Comparison of ENCODE assay signal across 10 mouse cellular contexts in the genomic region with DNA sequence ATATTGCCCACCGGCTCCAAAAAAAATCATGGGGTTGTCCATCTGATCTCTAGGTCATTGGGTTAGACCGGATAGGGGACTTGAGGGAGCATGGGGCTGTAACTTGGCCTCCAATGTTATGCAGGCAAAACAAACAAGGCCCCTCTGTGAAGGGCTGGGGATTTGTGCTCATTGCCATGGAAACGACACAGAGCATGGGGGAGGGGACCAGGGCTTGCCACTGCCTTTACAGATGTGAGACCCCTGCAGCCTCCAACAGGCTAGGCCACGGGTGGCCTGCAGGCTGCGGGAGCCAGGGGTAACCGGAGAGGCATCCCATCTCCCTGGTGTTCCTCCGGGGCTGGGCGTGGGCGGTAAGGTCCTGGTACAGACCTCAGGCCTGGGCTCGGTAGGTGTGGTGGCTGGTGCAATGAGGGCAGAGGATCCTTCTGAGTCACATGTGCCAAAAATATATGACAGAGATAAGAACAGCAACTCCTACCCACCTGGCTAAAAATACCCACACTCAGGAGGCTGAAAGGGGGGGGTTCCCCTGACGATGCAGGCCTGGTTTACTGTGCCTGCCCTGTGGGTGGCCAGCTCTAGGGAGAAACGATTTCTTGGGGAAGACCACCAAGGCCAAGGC. TPM values are rescaled to one million over a fixed set of nuclear protein-coding genes. Genes with fewer than 3 reads are reported as not detected.
A peak's percentile ranks its signal among the peaks of the same experiment; 100 is the strongest.
DNase-seq lines count a peak whose midpoint lies in the region; ATAC-seq and TF ChIP-seq lines count a peak whose summit lies in the region.
"Had no signal": no experiment of that assay in that cellular context is flagged by ENCODE, and none has a peak within 500 bp of the region (broad histone marks: within the 10 kb centered on the region; RNA-seq: fewer than 3 reads in every experiment).

No protein-coding gene starts in this region.

- H3K4me3 ChIP-seq in forebrain, embryonic 13.5 days = no peak overlapping the region
- H3K4me3 ChIP-seq in hindbrain, embryonic 12.5 days = no peak overlapping the region
- H3K4me3 ChIP-seq in midbrain, embryonic 13.5 days (replicated peaks) = no peak overlapping the region
- H3K4me3 ChIP-seq: stomach, embryonic 15.5 days had no signal

- H3K9me3 ChIP-seq in forebrain, embryonic 13.5 days (replicated peaks) = no peaks in the 10 kb centered on the region
- H3K9me3 ChIP-seq in hindbrain, embryonic 12.5 days (replicated peaks) = no peaks in the 10 kb centered on the region
- H3K9me3 ChIP-seq in midbrain, embryonic 13.5 days = no peaks in the 10 kb centered on the region
- H3K9me3 ChIP-seq: stomach, embryonic 15.5 days had no signal

- H3K9ac ChIP-seq in forebrain, embryonic 13.5 days = peak overlapping the region; percentile 21; the same call in 1 of the 2 replicates
- H3K9ac ChIP-seq in hindbrain, embryonic 12.5 days = peak overlapping the region; percentile 32; the same call in 1 of the 2 replicates
- no peak overlapping the region; the same call in 1 of the 2 replicates for H3K9ac ChIP-seq in midbrain, embryonic 13.5 days (replicated peaks)
- H3K9ac ChIP-seq: stomach, embryonic 15.5 days had no signal

- 4% methylated on average over 12 of the region's 12 CpGs for WGBS in forebrain, embryonic 13.5 days
- WGBS in hindbrain, embryonic 12.5 days = 2% methylated on average over 12 of the region's 12 CpGs
- WGBS in midbrain, embryonic 13.5 days = 7% methylated on average over 12 of the region's 12 CpGs

- no peaks in the 10 kb centered on the region for H3K36me3 ChIP-seq in forebrain, embryonic 13.5 days (ENCODE audit: poor library complexity, severe bottlenecking)
- H3K36me3 ChIP-seq in hindbrain, embryonic 12.5 days = no peaks in the 10 kb centered on the region
- H3K36me3 ChIP-seq in midbrain, embryonic 13.5 days = no peaks in the 10 kb centered on the region
- H3K36me3 ChIP-seq: stomach, embryonic 15.5 days had no signal

- DNase-seq in brain, embryonic 14.5 days (ENCODE audit: low read depth) = peak; percentile 80
- DNase-seq in gastrocnemius, postnatal 14 days = no peak
- no peak for DNase-seq in adrenal gland, adult 2 months
- DNase-seq in gastrocnemius, adult 8-10 months (ENCODE audit: low spot score in 2 of 2) = no peak
- no peak for DNase-seq in kidney, adult 9 months
- DNase-seq: lung, postnatal 10 days had no signal

- TF ChIP-seq CTCF in brain, embryonic 14.5 days (IDR thresholded peaks at IDR 0.05; ENCODE audit: borderline replicate concordance, extremely low read depth, insufficient read depth, insufficient read length) = no peak

- no peak overlapping the region; the same call in 1 of the 2 replicates for H3K27ac ChIP-seq in forebrain, embryonic 13.5 days
- H3K27ac ChIP-seq in hindbrain, embryonic 12.5 days = peak overlapping the region; percentile 62
- peak overlapping the region; percentile 51; the same call in 1 of the 2 replicates for H3K27ac ChIP-seq in midbrain, embryonic 13.5 days
- H3K27ac ChIP-seq: stomach, embryonic 15.5 days had no signal

- no peak for TF ChIP-seq POLR2A in brain, embryonic 14.5 days (IDR thresholded peaks at IDR 0.05; ENCODE audit: borderline replicate concordance, extremely low read depth, insufficient read depth, insufficient read length, poor library complexity, severe bottlenecking)

- H3K4me1 ChIP-seq in forebrain, embryonic 13.5 days = peaks cover 32% of the 10 kb centered on the region
- H3K4me1 ChIP-seq in hindbrain, embryonic 12.5 days = peaks cover 66% of the 10 kb centered on the region
- peaks cover 61% of the 10 kb centered on the region for H3K4me1 ChIP-seq in midbrain, embryonic 13.5 days (replicated peaks)

- peaks cover 62% of the 10 kb centered on the region for H3K27me3 ChIP-seq in forebrain, embryonic 13.5 days
- peaks cover 38% of the 10 kb centered on the region for H3K27me3 ChIP-seq in hindbrain, embryonic 12.5 days
- H3K27me3 ChIP-seq in midbrain, embryonic 13.5 days = peaks cover 73% of the 10 kb centered on the region
- H3K27me3 ChIP-seq: stomach, embryonic 15.5 days had no signal

- intact Hi-C loops in gastrocnemius, postnatal 14 days (cut with DNase I; ENCODE audit: low total_unique reads) = no loop called here

- peak; percentile 54; the same call in 1 of the 2 replicates for ATAC-seq in forebrain, embryonic 13.5 days
- ATAC-seq in hindbrain, embryonic 12.5 days (ENCODE audit: low FRiP score) = peak; percentile 41; the same call in 1 of the 2 replicates
- peak; percentile 71 for ATAC-seq in midbrain, embryonic 13.5 days

- H3K4me2 ChIP-seq in forebrain, embryonic 13.5 days = no peak overlapping the region
- 0 out of 2 replicates have a peak overlapping the region, but pooled peaks have one; percentile 5 for H3K4me2 ChIP-seq in hindbrain, embryonic 12.5 days (replicated peaks)
- H3K4me2 ChIP-seq in midbrain, embryonic 13.5 days (replicated peaks) = peak overlapping the region; percentile 25
- H3K4me2 ChIP-seq: stomach, embryonic 15.5 days had no signal

RNA-seq across cellular contexts. Expression of a gene that starts 47.3 kb away (rescaled TPM):
- 2.9 and 16.0 TPM in 2 replicates for polyA plus RNA-seq in brain, embryonic 14.5 days (2012; rRNA removed)
- polyA plus RNA-seq in forebrain, embryonic 13.5 days (2015; fragmentation: Nextera tagmentation; extraction: Ambion mirVana) = 0.12 and 0.54 TPM in 2 replicates
- polyA plus RNA-seq in hindbrain, embryonic 12.5 days (2016; fragmentation: Nextera tagmentation; extraction: Ambion mirVana) = 5.0 and 5.6 TPM in 2 replicates
- 2.5 and 2.7 TPM in 2 replicates for polyA plus RNA-seq in midbrain, embryonic 13.5 days (2015; fragmentation: Nextera tagmentation; extraction: Ambion mirVana)
- under 1 TPM; 0.39 to 0.51 TPM for total RNA-seq in gastrocnemius, postnatal 14 days (2021)
- total RNA-seq in adrenal gland, adult 2 months (2021) = not detected
- 0.02 TPM in 1 of 2 replicates, not detected in the other for polyA plus RNA-seq in adrenal gland, adult 2 months (2012; rRNA removed)
- under 1 TPM in 3 of 4 experiments, not detected in 1; 0.07 to 0.24 (median 0.19) TPM for total RNA-seq in gastrocnemius, adult 8-10 months (2022)
